Mouse (Mus musculus) right cerebral cortex, postnatal 14 days (tissue): ENCODE results near the gene Cutal.

Source experiments
- DNase-seq: peaks from one replicate; pipeline ENCODE4 v3.0.0; 2022

The Cutal gene

DNA sequence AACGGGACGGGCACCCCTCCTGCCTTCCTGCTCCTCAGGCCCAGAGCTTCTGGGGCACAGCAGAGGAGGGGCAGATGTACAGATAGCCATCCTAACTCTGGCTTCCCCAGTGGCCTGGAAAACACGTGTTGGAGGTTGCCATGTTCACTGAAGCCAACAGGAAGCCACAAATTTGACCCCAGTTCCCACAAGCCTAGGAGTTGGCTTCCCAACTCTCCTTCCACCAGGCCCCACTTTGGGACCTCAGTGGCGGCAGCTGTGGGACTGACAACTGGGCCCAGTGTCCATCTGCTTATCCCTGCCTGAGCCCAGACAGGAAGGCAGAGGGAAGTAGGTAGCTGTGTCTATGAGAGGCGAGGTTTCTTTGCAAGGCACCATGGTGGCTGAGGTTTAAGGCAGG, 19.8 kb downstream of the Cutal start:
- no peak for DNase-seq

DNA sequence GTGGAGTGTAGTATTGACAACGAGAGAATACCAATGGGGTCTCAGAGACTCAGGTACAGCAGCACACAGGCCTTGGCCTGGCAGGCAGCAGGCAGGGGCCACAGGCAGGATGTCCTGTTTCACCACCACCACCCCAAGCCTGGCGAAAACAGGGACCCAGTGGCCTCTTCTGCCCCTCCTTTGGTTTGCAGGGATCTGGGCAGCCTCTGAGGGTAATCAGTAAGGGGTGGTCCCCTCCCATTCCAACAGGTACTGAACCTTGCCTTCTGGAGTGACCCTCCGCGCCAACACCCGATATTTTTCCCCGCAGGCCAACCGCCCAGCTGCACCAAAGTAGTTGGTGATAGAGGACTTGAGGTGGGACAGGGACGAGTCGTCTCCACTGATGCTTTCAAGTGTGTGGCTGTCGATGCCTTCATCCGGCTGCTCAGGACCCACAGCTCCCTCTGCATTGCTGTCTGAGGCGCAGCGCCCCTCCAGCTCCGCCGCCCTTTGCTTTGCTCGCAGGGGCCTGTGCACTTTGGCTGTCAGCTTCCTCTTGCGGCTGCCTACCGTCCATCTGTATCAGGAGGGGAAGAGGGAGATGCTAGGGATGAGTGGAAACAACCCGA, 21.4 kb downstream of the Cutal start:
- DNase-seq = no peak

DNA sequence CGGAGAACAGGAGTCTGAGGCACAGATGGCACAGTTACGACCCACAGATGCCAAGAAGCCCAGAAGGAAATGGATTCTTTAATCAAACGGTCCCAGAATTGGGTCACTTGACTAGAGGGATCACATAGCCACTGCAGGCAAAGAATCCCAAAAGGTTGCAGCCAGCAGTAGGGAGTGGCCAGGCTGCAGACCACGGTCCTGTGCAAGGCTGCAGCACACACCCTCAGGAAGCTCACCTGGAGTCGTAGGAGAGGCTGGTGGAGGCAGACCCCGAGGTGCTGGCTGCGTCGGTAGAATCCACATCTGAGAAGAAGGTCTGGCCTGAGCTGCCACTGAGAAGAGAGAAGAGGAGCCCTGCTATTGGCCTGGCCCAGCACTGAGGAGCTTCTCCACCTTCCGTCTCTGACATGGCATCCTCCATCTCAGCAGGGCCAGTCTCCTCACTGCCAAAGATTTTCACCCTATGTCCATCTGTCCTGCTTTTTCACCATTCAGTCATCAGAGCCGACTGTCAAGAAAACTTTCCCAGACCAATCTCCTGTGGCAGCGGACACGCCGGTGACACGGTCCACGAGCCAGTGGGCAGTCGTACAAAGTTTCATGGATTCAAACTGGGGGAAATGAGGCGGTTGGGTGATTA, 22.7 kb downstream of the Cutal start:
- no peak for DNase-seq

DNA sequence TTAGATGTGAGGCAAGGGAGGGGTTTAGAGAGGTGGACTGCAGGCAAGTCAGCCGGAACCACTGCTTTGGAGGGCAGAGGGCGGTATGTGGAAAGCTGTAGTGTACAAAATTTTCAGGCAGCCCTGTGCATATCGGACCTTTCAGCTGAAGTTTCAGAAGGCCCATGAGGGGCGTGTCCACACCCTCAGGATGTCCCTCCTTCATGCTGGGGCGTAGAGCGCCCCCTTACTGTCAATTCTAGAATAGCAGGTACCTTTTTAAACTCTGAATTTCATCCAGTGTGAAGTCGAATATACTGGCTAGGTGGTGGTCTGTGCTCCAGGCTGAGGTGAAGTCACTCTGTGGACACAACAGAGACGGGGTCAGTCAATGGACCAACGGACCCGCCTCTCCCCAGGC, 23.6 kb downstream of the Cutal start:
- DNase-seq = no peak

GRCm38 (mm10) chr2:34899682-34900081, 25.5 kb downstream of the Cutal start:
- DNase-seq = no peak

DNA sequence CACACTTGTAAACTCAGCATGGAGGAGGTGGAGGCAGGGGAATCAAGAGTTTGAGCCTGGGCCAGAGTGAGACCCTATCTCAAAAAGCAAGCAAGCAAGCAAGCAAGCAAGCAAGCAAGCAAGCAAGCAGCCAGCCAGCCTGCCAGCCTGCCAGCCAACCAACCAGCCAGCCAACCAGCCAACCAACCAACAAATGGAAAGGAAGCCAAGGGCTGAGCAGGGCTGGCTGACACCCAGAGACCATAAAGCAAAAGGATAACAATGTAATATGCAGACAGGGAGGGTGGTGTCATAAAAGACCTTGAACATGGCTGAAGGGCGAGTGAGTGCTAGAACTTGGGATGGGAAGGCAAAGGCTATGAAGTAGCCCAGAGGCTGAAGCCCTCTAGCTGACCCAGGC, 26.2 kb downstream of the Cutal start:
- DNase-seq = no peak

GRCm38 (mm10) chr2:34901726-34902125, 27.5 kb downstream of the Cutal start:
- no peak for DNase-seq

- DNase-seq = no peak
These were observed 28.5 kb downstream of the Cutal start for GRCm38 (mm10) chr2:34902731-34903130.

DNA sequence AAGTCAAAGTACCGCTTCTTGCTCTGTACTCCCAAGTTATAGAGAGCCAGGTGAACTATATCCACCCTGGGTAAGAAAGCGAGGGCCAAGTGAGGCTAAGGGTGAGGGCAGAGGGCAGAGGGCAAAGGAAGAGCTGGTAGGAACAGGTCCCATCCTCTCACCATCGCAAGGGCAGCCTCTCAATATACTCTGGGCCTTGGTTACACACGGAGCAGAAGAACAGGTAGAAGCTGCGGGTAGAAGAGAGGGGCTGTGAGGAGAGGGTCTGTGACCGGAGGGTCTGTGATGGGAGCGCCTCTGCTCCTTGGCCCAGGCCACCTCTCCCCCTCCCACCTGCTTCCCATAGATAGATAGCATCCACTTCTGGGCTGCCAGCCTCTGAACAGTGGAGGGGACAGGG, 29.0 kb downstream of the Cutal start:
- no peak for DNase-seq

- no peak for DNase-seq
These were observed 29.6 kb downstream of the Cutal start for GRCm38 (mm10) chr2:34903652-34904405.

DNA sequence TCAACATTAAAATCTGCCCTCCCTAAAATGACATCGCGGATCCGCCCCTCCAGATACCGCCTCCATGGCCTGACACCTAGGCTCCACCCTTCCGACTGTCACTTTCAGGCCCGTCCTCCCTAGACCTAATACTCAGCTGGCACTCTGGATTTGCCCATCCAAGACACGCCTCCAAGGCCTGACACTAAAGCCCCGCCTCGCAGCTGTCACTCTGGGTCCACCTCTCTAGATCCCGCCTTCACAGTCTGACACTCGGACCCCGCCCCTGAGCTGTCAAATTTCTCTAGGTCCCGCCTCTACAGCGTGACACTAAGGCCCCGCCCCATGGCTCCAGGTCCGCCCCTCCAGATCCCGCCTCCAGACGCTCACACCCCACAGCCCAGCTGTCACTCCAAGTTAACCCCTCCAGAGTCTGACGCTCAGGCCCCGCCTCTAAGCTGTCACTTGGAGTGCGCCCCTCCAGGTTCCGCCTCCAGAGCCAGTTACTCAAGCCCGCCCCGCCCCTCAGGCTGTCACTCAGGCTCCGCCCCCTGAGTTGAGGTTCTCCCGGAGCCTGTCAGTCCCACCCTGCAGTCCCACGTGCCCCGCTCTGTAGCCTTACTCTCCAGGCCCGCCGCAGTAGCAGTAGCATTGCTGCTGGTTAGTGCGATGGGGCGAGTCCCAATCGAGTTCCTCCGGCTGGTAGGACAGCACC, 30.8 kb downstream of the Cutal start:
- DNase-seq = peak; percentile 97

DNA sequence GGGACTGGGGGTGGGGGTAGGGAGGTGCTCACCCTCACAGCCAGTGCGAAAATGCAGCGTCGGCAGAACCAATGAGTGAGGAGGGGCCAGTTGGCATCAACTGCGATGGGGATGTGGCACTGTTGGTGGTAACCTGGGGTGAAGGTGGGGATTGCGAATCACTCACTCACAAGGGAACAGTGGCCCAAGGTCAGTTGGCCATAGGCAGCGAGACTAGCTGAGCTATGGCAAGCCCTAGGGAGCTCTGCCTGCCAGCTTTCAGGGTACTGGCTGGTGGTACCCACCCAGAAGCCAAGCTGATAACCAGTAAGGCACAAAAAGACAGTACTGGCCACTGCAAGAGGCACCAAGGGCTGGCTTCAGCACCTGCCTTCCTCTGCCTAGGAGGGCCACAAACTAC, 32.2 kb downstream of the Cutal start:
- DNase-seq = no peak

DNA sequence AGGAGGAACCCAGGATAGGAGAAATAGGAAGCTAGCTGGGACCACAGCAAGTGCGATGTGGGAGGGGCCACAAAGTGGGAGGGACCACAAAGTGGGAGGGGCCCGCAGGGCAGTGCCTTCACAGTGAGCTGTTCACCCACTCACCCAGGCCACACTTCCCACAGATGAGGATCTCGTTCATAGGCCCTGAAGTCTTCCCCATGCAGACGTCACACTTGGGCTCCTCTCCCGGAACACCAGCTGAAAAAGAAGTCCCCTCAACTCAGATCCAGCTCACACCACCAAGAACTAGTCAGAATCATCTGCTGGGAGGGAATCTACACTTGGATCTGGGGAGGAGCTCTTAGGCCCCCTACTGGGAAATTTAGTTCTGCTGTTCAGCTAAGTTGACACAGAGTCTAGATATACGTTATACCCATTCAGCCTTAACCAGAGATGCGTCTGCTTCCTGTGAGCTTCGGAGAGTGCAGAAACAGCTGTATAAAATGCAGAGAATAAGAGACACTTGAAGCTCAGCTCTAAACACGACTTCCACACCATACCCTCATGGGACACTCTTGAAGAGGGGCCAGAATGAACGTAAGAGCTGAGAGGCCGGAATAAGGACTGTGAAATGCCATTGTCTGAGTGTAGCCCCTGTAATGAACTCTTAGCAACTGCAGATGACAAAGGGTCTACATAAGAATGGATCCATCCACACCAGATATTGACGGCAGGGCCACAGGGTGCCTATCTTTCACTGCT, 32.8 kb downstream of the Cutal start:
- peak; percentile 38 for DNase-seq

DNA sequence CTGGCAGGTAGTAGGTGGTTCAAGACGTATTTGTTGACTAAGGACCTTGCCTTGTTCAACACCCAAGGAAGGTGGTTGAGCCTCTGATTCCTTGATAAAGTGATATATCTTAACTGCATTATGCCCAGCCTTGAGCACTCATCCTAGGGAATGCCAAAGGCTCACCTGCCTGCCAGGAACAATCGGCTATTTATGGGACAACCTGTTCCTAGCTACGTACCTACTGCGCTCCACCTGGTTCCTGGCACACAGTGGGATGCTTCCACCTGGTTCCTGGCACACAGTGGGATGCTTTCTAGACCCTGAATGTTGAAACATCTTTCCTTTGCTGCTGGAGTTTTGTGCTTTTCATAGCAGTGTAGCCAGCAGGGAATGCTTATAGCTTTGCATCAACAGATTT, 35.5 kb downstream of the Cutal start:
- DNase-seq = no peak

DNA sequence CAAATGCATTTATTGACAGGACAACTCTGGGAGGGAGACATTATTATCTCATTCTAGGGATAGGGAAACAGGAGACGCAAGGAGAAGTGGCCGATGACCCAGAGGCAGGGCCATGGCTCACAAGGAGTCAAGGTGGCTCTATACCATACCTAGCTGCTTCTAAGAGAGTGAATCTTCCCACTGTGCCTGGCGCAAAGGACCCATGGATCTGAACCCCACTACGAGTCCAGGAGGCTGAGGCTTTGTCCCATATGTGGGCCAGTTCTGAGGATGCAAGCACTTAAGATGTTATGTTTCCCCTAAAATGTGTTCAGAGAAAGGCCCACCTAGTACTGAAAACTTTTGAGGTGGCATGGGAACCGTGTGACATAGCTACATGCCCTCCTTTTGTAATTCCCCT, 37.7 kb downstream of the Cutal start:
- DNase-seq = no peak

DNA sequence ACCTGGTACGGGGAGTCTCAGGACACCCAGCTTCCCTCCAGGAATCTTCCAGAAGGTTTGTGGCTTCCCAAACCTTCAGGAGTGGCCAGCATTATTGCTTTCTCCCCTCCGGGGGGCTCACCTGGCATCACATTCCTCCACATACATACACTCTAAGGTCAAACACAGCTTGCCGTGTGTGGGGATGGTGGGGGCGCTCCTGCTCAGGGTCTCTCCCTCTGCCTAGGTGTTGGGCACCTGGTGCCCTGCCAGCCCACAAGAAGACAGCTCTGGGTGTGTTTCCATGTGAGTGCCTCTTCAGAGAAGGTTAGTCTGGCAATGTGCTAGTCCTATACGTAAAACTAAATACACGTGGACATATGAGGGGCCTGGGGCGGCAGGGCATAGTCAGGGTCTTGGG, 38.4 kb downstream of the Cutal start:
- DNase-seq = no peak

DNA sequence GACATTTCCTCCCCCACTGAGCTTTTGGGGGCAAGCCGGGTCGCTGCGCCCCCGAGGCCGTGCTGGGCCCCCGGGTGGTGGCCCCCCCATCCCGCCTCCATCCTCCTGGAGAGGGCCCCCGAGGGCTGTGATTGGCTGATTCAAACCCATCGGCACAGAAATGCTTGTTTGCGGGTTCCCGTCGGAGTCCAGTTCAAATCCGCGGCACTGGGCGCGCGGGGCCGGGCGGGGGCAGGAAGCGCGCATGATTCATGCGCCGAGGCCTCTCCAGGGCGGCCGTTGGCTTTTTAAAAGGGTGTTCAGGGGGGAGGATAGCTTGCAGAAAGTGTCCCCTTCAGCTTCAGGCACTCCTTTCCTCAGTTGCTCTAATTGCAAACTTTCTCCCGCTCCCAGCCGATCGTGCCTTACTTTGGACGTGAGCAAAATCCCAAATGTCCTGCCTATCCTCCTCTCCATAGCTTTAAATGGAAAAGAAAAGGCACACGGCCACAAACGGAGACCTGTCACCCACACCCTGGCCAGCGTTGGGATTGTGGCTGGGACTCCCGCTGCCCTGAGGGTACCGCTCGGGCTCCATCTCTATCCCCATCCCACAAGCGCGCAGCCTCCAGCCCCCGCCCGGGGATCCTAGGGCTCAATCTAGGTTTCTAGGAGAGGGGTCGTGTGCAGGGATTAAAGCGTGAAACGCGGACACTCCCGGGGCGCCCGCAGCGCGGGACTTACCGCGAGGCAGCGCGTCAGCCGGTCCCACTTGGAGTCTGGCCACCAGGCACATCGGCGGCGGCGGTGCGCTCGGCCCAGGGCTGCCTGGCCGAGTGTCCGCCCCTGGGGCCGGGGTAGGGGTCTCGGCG, 39.2 kb downstream of the Cutal start, which contains the start of gene Phf19:
Phf19 (minus strand) TSS at position 809 of the 851 bp plus-strand sequence.
- DNase-seq = no peak

- DNase-seq = peak; percentile 41
These were observed 40.0 kb downstream of the Cutal start for GRCm38 (mm10) chr2:34914069-34914822.

DNA sequence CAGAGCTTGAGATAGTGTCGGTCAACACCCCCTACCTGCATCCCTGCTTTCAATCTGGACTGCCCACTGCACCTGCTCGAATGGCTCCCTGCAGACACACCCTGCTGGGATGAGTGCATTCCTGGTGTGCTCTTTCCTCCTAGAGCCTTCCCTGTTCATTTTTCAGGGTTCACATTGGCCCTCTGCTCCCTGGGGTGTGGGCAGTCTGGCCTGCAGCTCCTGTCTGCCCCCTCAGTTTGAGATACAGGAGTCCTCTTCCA, 40.6 kb downstream of the Cutal start:
- no peak for DNase-seq

DNA sequence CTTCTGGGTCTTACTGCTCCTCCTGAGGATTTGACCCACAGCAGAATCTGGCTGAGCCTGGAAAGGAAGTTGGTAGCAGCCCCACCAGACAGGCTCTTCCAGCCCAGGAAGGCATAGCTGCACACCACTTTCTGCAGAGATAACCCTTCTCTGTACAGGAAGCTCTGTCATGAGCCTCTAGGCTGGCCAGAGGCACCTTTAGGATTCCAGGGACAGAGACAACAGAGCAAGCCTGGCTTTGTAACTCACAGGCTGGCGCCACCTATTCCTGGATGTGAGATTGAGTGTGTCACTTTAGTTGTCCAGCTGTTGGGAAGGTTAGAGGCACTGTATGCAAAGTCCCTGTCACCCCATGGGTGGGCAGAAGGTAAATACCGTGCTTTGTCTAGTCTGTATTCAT, 40.9 kb downstream of the Cutal start:
- no peak for DNase-seq

DNA sequence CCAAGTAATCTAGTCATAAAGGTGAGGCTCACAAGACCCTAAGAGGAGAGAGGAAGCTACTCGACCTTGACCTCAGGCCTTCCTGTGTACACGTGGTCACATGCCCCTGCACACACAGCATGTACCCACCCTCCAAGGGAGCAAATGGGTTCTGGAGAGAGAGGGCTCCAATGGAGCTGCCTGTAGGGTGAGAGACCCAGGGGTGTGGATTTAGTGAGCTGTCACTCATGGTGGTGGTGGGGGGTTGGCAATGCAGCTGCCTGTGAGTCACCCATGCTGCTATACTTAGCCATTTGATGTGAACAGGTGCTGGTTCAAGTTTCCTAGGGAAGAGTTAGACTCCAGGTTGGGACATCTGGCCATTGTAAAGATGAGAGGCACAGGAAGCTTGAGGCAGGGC, 45.9 kb downstream of the Cutal start:
- no peak for DNase-seq

GRCm38 (mm10) chr2:34922729-34923128, 48.5 kb downstream of the Cutal start:
- no peak for DNase-seq
